Comparison of ENCODE assay signal across 28 mouse cellular contexts in genomic region chr2:135847738-135848137, GRCm38 (mm10).
DNase-seq lines count a peak whose midpoint lies in the region; ATAC-seq lines count a peak whose summit lies in the region.
"Had no signal": no experiment of that assay in that cellular context is flagged by ENCODE, and none has a peak within 500 bp of the region (broad histone marks: within the 10 kb centered on the region; RNA-seq: fewer than 3 reads in every experiment).

No protein-coding gene starts in this region.

- 88% methylated on average over 6 of the region's 6 CpGs for WGBS in hindbrain, embryonic 16.5 days

- no peaks in the 10 kb centered on the region for H3K27me3 ChIP-seq in hindbrain, embryonic 16.5 days (replicated peaks; ENCODE audit: control insufficient read depth, insufficient read depth, low read length)
- H3K27me3 ChIP-seq: CH12.LX; embryonic facial prominence, embryonic 13.5 days; embryonic facial prominence, embryonic 15.5 days; forebrain, embryonic 12.5 days; Patski had no signal

- DNase-seq in heart, adult 11 months = peak; percentile 80
- DNase-seq in heart, adult 9 months (ENCODE audit: low spot score in 2 of 2) = no peak
- DNase-seq: adrenal gland, adult 2 months; adrenal gland, postnatal 10 days; adrenal gland, postnatal 25 days; B cell, adult 2 months; cerebellum, adult 11 months; cerebellum, adult 18-20 months; cerebellum, adult 8-10 months; cerebellum, adult 9-11 months; cerebellum, postnatal 14 days; cerebellum, postnatal 36 days; embryo, embryonic 11 days had no signal

- no peak overlapping the region for H3K9ac ChIP-seq in hindbrain, embryonic 16.5 days (ENCODE audit: low read depth, low read length)
- H3K9ac ChIP-seq: embryonic facial prominence, embryonic 13.5 days; embryonic facial prominence, embryonic 15.5 days; forebrain, embryonic 12.5 days had no signal

- H3K27ac ChIP-seq in hindbrain, embryonic 16.5 days (ENCODE audit: low read depth, low read length) = no peak overlapping the region
- H3K27ac ChIP-seq: embryonic facial prominence, embryonic 13.5 days; embryonic facial prominence, embryonic 15.5 days; forebrain, embryonic 10.5 days; forebrain, embryonic 12.5 days had no signal

- H3K9me3 ChIP-seq in hindbrain, embryonic 16.5 days (ENCODE audit: control insufficient read depth, low read length) = no peaks in the 10 kb centered on the region
- H3K9me3 ChIP-seq: embryonic facial prominence, embryonic 13.5 days; embryonic facial prominence, embryonic 15.5 days; forebrain, embryonic 10.5 days; forebrain, embryonic 12.5 days had no signal

- H3K4me1 ChIP-seq in hindbrain, embryonic 16.5 days (ENCODE audit: control insufficient read depth, insufficient read depth, low read depth, low read length) = no peaks in the 10 kb centered on the region
- H3K4me1 ChIP-seq: embryonic facial prominence, embryonic 15.5 days; forebrain, embryonic 12.5 days had no signal

- no peak overlapping the region for H3K4me3 ChIP-seq in hindbrain, embryonic 16.5 days (ENCODE audit: low read length)
- H3K4me3 ChIP-seq: embryonic facial prominence, embryonic 13.5 days; embryonic facial prominence, embryonic 15.5 days; erythroblast, embryonic 14.5 days; forebrain, embryonic 10.5 days; forebrain, embryonic 12.5 days had no signal

- no peak overlapping the region for H3K4me2 ChIP-seq in hindbrain, embryonic 16.5 days (ENCODE audit: low read length)
- H3K4me2 ChIP-seq: embryonic facial prominence, embryonic 13.5 days; embryonic facial prominence, embryonic 15.5 days; forebrain, embryonic 12.5 days had no signal

- no peaks in the 10 kb centered on the region for H3K36me3 ChIP-seq in hindbrain, embryonic 16.5 days (ENCODE audit: control insufficient read depth, insufficient read depth, low read length)
- H3K36me3 ChIP-seq: embryonic facial prominence, embryonic 13.5 days; embryonic facial prominence, embryonic 15.5 days; forebrain, embryonic 10.5 days; forebrain, embryonic 12.5 days; G1E had no signal

- peak; percentile 61 for ATAC-seq in granulocyte monocyte progenitor cell, adult 5-6 weeks (replicated peaks; ENCODE audit: poor library complexity, severe bottlenecking)
- ATAC-seq in hindbrain, embryonic 16.5 days = no peak
- no peak for ATAC-seq in cerebellum, adult (ENCODE audit: insufficient number of reproducible peaks, low FRiP score, low TSS enrichment)
- ATAC-seq: activated CD4-positive, CD25-positive, alpha-beta regulatory T cell, adult 4 months; CD4-positive, CD25-positive, alpha-beta regulatory T cell, adult 4 months; forebrain, embryonic 14.5 days; forebrain, embryonic 16.5 days; Patski had no signal
